Mouse (Mus musculus): ENCODE results near the gene Inha. TPM values are rescaled to one million over a fixed set of nuclear protein-coding genes. Genes with fewer than 3 reads are reported as not detected.

Gene Inha
- polyA plus RNA-seq (2015; fragmentation: Nextera tagmentation; extraction: Ambion mirVana) = 18.1 and 23.5 TPM in 2 replicates

GRCm38 (mm10) chr1:75507006-75507405 is at the start of gene Inha:
Gene Inha (plus strand): TSS chr1:75507077.
- Histone ChIP-seq H3K9me3 (replicated peaks) (no peaks in the 10 kb centered on the region), H3K27me3 (replicated peaks) (0 out of 2 replicates have a peak, but pooled peaks cover 4% of the 10 kb centered on the region), H3K36me3 (peaks cover 5% of the 10 kb centered on the region), H3K9ac (replicated peaks) (peak within 1 kb of the TSS; percentile 94), H3K4me3 (replicated peaks) (peak within 1 kb of the TSS; percentile 79), H3K4me1 (peaks cover 37% of the 10 kb centered on the region), H3K27ac (replicated peaks) (peak within 1 kb of the TSS; percentile 89), H3K4me2 (peak within 1 kb of the TSS; percentile 92)
- no peak for ATAC-seq (ENCODE audit: low FRiP score)
- WGBS = 80% methylated on average over 10 of the region's 10 CpGs

- H3K4me2 ChIP-seq = peak overlapping the region; percentile 56
- no peak for ATAC-seq (ENCODE audit: low FRiP score)
- H3K4me3 ChIP-seq (replicated peaks) = no peak overlapping the region
- H3K4me1 ChIP-seq = peaks cover 57% of the 10 kb centered on the region
- under 1% methylated on average over 8 of the region's 10 CpGs for WGBS
- 0 out of 2 replicates have a peak, but pooled peaks cover 4% of the 10 kb centered on the region for H3K27me3 ChIP-seq (replicated peaks)
- peak overlapping the region; percentile 75; the same call in 1 of the 2 replicates for H3K27ac ChIP-seq (replicated peaks)
- H3K36me3 ChIP-seq = no peaks in the 10 kb centered on the region
- H3K9me3 ChIP-seq (replicated peaks) = no peaks in the 10 kb centered on the region
- no peak overlapping the region for H3K9ac ChIP-seq (replicated peaks)
These were observed 49.2 kb upstream of the Inha start for GRCm38 (mm10) chr1:75457710-75458024.

- Histone ChIP-seq H3K9ac (replicated peaks) (no peak overlapping the region; the same call in 1 of the 2 replicates), H3K4me3 (replicated peaks) (peak overlapping the region; percentile 24), H3K27ac (replicated peaks) (peak overlapping the region; percentile 75), H3K4me2 (peak overlapping the region; percentile 56), H3K4me1 (peaks cover 51% of the 10 kb centered on the region), H3K9me3 (replicated peaks) (no peaks in the 10 kb centered on the region), H3K27me3 (replicated peaks) (0 out of 2 replicates have a peak, but pooled peaks cover 4% of the 10 kb centered on the region), H3K36me3 (no peaks in the 10 kb centered on the region)
- 2% methylated on average over 42 of the region's 42 CpGs for WGBS
- peak; percentile 39; the same call in 1 of the 2 replicates for ATAC-seq (ENCODE audit: low FRiP score)
These were observed 48.7 kb upstream of the Inha start for GRCm38 (mm10) chr1:75458025-75458788.

GRCm38 (mm10) chr1:75458789-75459684 is 47.8 kb upstream of the Inha start:
- H3K9ac ChIP-seq (replicated peaks) = no peak overlapping the region; the same call in 1 of the 2 replicates
- 16% methylated on average over 23 of the region's 23 CpGs for WGBS
- H3K36me3 ChIP-seq = no peaks in the 10 kb centered on the region
- ATAC-seq (ENCODE audit: low FRiP score) = no peak
- H3K4me1 ChIP-seq = peaks cover 51% of the 10 kb centered on the region
- H3K4me3 ChIP-seq (replicated peaks) = peak overlapping the region; percentile 24
- 0 out of 2 replicates have a peak, but pooled peaks cover 9% of the 10 kb centered on the region for H3K27me3 ChIP-seq (replicated peaks)
- peak overlapping the region; percentile 56 for H3K4me2 ChIP-seq
- no peaks in the 10 kb centered on the region for H3K9me3 ChIP-seq (replicated peaks)
- H3K27ac ChIP-seq (replicated peaks) = peak overlapping the region; percentile 75

- Histone ChIP-seq H3K9me3 (replicated peaks) (no peaks in the 10 kb centered on the region), H3K27me3 (replicated peaks) (0 out of 2 replicates have a peak, but pooled peaks cover 9% of the 10 kb centered on the region), H3K4me1 (peaks cover 44% of the 10 kb centered on the region), H3K9ac (replicated peaks) (no peak overlapping the region), H3K36me3 (no peaks in the 10 kb centered on the region), H3K4me2 (no peak overlapping the region), H3K4me3 (replicated peaks) (no peak overlapping the region), H3K27ac (replicated peaks) (no peak overlapping the region)
- ATAC-seq (ENCODE audit: low FRiP score) = no peak
- 70% methylated on average over 7 of the region's 7 CpGs for WGBS
These were observed 46.6 kb upstream of the Inha start for GRCm38 (mm10) chr1:75460297-75460696.

- peaks cover 30% of the 10 kb centered on the region for H3K4me1 ChIP-seq
- H3K9me3 ChIP-seq (replicated peaks) = no peaks in the 10 kb centered on the region
- peaks cover 9% of the 10 kb centered on the region; the same call in 1 of the 2 replicates for H3K27me3 ChIP-seq (replicated peaks)
- 15% methylated on average over 1 of the region's 1 CpGs for WGBS
- H3K4me2 ChIP-seq = no peak overlapping the region
- no peak overlapping the region for H3K4me3 ChIP-seq (replicated peaks)
- no peak overlapping the region for H3K27ac ChIP-seq (replicated peaks)
- no peaks in the 10 kb centered on the region for H3K36me3 ChIP-seq
- ATAC-seq (ENCODE audit: low FRiP score) = no peak
- no peak overlapping the region for H3K9ac ChIP-seq (replicated peaks)
These were observed 44.2 kb upstream of the Inha start for GRCm38 (mm10) chr1:75462636-75463035.

GRCm38 (mm10) chr1:75463652-75464204 is 43.1 kb upstream of the Inha start:
- Histone ChIP-seq H3K36me3 (no peaks in the 10 kb centered on the region), H3K4me1 (peaks cover 21% of the 10 kb centered on the region), H3K4me3 (replicated peaks) (no peak overlapping the region), H3K27me3 (replicated peaks) (peaks cover 13% of the 10 kb centered on the region; the same call in 1 of the 2 replicates), H3K27ac (replicated peaks) (no peak overlapping the region), H3K9me3 (replicated peaks) (no peaks in the 10 kb centered on the region), H3K4me2 (no peak overlapping the region), H3K9ac (replicated peaks) (no peak overlapping the region)
- no peak for ATAC-seq (ENCODE audit: low FRiP score)
- 85% methylated on average over 5 of the region's 5 CpGs for WGBS

- ATAC-seq (ENCODE audit: low FRiP score) = peak; percentile 79
- H3K4me1 ChIP-seq = peaks cover 12% of the 10 kb centered on the region
- H3K9ac ChIP-seq (replicated peaks) = no peak overlapping the region
- no peaks in the 10 kb centered on the region for H3K9me3 ChIP-seq (replicated peaks)
- H3K27me3 ChIP-seq (replicated peaks) = peaks cover 16% of the 10 kb centered on the region; the same call in 1 of the 2 replicates
- peaks cover 3% of the 10 kb centered on the region for H3K36me3 ChIP-seq
- H3K4me3 ChIP-seq (replicated peaks) = no peak overlapping the region
- H3K27ac ChIP-seq (replicated peaks) = peak overlapping the region; percentile 46
- H3K4me2 ChIP-seq = peak overlapping the region; percentile 31
- 8% methylated on average over 14 of the region's 14 CpGs for WGBS
These were observed 39.5 kb upstream of the Inha start for GRCm38 (mm10) chr1:75467215-75467927.

GRCm38 (mm10) chr1:75469287-75469825 is 37.5 kb upstream of the Inha start:
- WGBS = 76% methylated on average over 17 of the region's 17 CpGs
- peaks cover 20% of the 10 kb centered on the region for H3K4me1 ChIP-seq
- no peak for ATAC-seq (ENCODE audit: low FRiP score)
- H3K4me2 ChIP-seq = no peak overlapping the region
- H3K36me3 ChIP-seq = peaks cover 22% of the 10 kb centered on the region
- no peak overlapping the region for H3K27ac ChIP-seq (replicated peaks)
- peaks cover 12% of the 10 kb centered on the region; the same call in 1 of the 2 replicates for H3K27me3 ChIP-seq (replicated peaks)
- no peaks in the 10 kb centered on the region for H3K9me3 ChIP-seq (replicated peaks)
- no peak overlapping the region for H3K4me3 ChIP-seq (replicated peaks)
- no peak overlapping the region for H3K9ac ChIP-seq (replicated peaks)

GRCm38 (mm10) chr1:75476441-75476840 is 30.4 kb upstream of the Inha start:
- Histone ChIP-seq H3K9me3 (replicated peaks) (no peaks in the 10 kb centered on the region), H3K4me2 (no peak overlapping the region), H3K4me3 (replicated peaks) (no peak overlapping the region), H3K4me1 (peaks cover 53% of the 10 kb centered on the region), H3K9ac (replicated peaks) (no peak overlapping the region), H3K36me3 (peaks cover 47% of the 10 kb centered on the region), H3K27ac (replicated peaks) (no peak overlapping the region), H3K27me3 (replicated peaks) (no peaks in the 10 kb centered on the region; the same call in 1 of the 2 replicates)
- no peak for ATAC-seq (ENCODE audit: low FRiP score)
- 96% methylated on average over 11 of the region's 11 CpGs for WGBS

All from neural tube, embryonic 15.5 days (tissue).